Mouse (Mus musculus) adrenal gland, adult 18-20 months (tissue): ENCODE measurements at regions not wholly inside any gene's neighbourhood (a gene's known extent, or its start where the extent isn't known, plus 50 kb on each side); places are given as distances from the start of the nearest gene placed in this dataset.

Source experiments
- DNase-seq, 2 experiments: peaks; one replicate each; pipeline ENCODE4 v3.0.0; 2021 to 2022; ENCODE audit warnings: low spot score in 2 of 2

- peak in 1 of 2 experiments; percentile 31 for DNase-seq
These were observed 67.8 kb downstream of the Olfr1505 start for GRCm38 (mm10) chr19:13980988-13981630.

DNA sequence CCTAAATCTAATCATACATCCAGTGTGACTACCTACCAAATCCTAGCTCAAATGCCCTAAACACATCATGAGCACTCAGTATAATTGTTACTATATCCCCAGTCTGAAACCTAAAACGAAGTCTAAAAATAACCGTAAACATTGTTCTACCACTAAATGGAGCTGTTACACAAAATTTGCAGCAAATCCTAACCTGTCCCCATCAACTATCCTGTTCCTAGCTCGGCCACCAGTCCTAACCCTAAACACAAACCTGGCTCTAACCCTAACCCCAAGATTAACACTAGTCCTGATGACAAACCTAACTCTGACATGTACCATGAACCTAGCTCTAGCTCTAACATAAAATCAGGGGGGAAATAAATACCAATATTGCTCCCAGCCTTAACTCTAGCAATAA lies 69.5 kb downstream of the Olfr1505 start:
- DNase-seq: no peak
